Mouse (Mus musculus): ENCODE measurements at regions not wholly inside any gene's neighbourhood (a gene's known extent, or its start where the extent isn't known, plus 50 kb on each side); places are given as distances from the start of the nearest gene placed in this dataset.

DNA sequence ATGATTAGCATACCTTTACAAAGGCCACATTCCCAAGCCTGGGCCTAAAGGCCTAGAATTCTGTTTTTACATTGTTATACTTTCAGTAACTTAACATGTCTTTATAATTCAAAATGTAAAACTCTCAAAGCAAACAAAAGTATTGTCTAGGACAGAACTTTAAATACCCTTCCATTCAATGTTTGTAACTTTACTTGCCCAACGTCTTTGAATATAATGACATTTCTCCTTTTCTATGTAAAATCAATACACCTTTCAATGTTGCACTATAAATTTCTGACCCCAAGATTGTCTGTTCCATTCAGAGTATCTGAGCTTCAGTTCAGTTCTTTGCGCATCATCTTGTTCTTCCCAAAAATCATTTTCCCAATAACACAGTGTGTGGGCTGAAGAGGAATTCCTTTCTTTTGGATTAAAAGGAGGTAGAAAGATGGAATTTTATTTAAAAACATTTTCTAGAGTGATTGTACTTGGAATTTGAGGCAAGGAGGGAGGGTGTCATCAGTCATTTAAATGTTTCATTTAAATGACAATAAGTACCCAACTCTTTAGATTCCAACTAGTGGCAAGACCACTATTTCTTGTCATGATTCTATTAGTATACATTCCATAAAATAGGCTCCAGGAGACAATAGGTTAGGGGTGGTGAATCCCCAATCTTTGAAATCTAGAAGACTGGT lies 748.9 kb downstream of the Cypt12 start:
- TF ChIP-seq POLR2A (IDR thresholded peaks at IDR 0.05; ENCODE audit: low read depth, low read length) (no peak), CTCF (IDR thresholded peaks at IDR 0.05; ENCODE audit: extremely low read depth, insufficient read length, insufficient replicate concordance, low read depth, low read length) (no peak)

Measured in small intestine, adult 2 months (tissue).